Mouse (Mus musculus): ENCODE data around the gene Armc12. TPM values are rescaled to one million over a fixed set of nuclear protein-coding genes. Genes with fewer than 3 reads are reported as not detected.

Gene Armc12
- polyA plus RNA-seq, 1 experiment = not detected

DNA sequence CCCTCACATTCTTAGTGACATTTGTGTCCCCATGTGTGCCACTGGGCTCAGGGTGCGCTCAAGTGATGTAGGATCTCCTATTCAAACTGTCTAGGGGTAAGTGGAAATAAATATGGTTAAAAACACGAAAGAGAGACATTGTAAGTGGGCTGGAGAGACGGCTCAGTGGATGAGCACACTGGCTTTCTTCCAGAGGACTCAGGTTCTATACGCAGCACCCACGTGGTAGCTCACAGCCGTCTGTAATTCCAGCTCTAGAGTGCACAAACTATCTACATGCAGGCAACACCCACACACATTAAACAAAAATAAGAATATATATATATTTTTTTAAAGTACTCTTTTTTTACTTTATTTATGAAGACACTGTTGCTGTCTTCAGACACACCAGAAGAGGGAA lies 42.3 kb downstream of the Armc12 start:
- Histone ChIP-seq H3K4me3 (replicated peaks) (no peak overlapping the region), H3K36me3 (replicated peaks; ENCODE audit: low read length) (no peaks in the 10 kb centered on the region), H3K9me3 (no peaks in the 10 kb centered on the region), H3K27me3 (replicated peaks) (peaks cover 38% of the 10 kb centered on the region), H3K4me1 (peaks cover 10% of the 10 kb centered on the region)
- TF ChIP-seq FLI1 (IDR thresholded peaks at IDR 0.05; ENCODE audit: low read length) (no peak), GATA1 (IDR thresholded peaks at IDR 0.05; ENCODE audit: borderline replicate concordance, low read length) (no peak)

DNA sequence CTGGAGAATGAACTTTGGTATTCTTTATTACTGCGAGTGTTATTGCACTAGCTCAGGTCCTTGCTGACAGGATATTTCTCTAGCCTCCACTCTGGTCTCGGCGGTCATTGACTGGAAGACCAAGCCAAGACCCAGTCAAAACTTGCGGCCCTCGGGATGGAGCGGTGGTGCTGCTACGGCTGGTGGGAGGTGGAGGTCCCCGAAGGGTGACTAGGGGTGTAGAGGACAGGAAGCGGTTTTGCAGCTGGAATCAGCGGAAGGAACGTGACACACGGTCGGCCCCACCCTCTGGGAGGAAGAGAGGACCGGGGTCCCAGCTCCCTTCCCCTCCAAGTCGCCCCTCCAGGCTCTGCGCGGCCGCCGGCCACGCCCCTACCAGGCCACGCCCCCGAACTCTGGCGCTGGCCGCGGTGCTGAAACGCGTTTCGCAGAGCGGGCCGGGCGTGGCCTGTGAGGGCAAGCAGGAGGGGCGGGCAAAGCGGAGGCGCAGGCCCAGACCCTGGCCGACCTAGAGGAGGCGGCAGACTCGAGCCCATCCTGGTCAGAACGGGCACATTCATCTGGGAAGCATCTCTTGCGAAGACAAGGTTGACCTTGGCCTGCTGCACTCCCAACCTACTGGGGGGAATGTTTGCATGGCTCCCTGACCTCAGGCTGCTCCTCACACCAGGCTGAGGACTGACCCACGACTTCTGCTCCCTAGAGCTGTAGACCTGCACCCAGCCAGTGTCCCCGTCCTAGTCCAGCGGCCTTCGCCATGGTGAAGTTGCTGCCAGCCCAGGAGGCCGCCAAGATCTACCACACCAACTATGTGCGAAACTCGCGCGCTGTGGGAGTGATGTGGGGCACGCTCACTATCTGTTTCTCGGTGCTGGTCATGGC lies 44.9 kb downstream of the Armc12 start, which contains the start of gene Lhfpl5:
Lhfpl5 (plus strand) TSS at position 398 of the 882 bp plus-strand sequence.
- peaks cover 45% of the 10 kb centered on the region for H3K27me3 ChIP-seq (replicated peaks)
- H3K9me3 ChIP-seq = no peaks in the 10 kb centered on the region
- H3K4me1 ChIP-seq = peaks cover 10% of the 10 kb centered on the region
- H3K36me3 ChIP-seq (replicated peaks; ENCODE audit: low read length) = no peaks in the 10 kb centered on the region
- no peak for TF ChIP-seq FLI1 (IDR thresholded peaks at IDR 0.05; ENCODE audit: low read length)
- no peak for TF ChIP-seq GATA1 (IDR thresholded peaks at IDR 0.05; ENCODE audit: borderline replicate concordance, low read length)
- peak within 1 kb of the TSS; percentile 62 for H3K4me3 ChIP-seq (replicated peaks)

DNA sequence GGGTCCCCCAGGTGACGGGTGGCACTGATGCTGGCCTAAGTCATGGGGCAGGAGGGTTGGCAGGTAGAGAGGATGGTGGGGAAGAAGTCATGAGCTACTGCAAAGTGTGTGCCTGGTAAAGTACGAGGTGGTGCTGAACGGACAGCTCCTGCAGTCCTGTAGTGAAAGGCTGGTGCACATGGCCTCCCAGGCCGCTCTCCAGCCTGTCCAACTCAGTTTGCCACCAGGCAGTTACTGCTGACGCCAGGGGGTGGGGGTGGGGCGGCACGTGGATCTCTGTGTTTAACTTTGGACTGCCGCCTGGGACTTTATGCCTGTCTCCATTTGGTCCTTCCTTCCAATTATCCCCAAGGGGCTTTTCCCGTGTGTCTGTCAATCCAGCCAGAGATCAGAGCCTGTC lies 49.8 kb downstream of the Armc12 start:
- no peaks in the 10 kb centered on the region for H3K36me3 ChIP-seq (replicated peaks; ENCODE audit: low read length)
- peak overlapping the region; percentile 21 for H3K4me3 ChIP-seq (replicated peaks)
- TF ChIP-seq FLI1 (IDR thresholded peaks at IDR 0.05; ENCODE audit: low read length) (no peak), GATA1 (IDR thresholded peaks at IDR 0.05; ENCODE audit: borderline replicate concordance, low read length) (no peak)
- H3K27me3 ChIP-seq (replicated peaks) = peaks cover 30% of the 10 kb centered on the region
- peaks cover 13% of the 10 kb centered on the region for H3K4me1 ChIP-seq
- no peaks in the 10 kb centered on the region for H3K9me3 ChIP-seq

DNA sequence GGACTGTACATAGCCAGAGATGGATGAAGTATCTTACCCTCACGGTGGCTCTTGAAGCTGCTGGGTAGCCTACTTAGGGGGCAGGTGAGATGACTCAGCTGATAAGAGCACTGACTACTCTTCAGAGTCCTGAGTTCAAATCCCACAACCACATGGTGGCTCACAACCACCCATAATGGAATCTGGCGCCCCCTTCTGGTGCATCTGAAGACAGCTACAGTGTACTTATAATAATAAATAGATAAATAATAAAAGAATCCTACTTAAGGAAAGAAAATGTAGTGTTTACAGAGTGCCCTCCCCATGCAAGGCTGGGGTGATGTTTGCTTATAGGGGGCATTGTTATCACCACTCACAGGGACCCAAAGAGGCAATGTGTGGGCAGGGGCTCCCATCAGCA lies 50.5 kb downstream of the Armc12 start:
- H3K27me3 ChIP-seq (replicated peaks) = peaks cover 23% of the 10 kb centered on the region
- TF ChIP-seq GATA1 (IDR thresholded peaks at IDR 0.05; ENCODE audit: borderline replicate concordance, low read length) = no peak
- TF ChIP-seq FLI1 (IDR thresholded peaks at IDR 0.05; ENCODE audit: low read length) = no peak
- H3K9me3 ChIP-seq = no peaks in the 10 kb centered on the region
- no peaks in the 10 kb centered on the region for H3K36me3 ChIP-seq (replicated peaks; ENCODE audit: low read length)
- no peak overlapping the region for H3K4me3 ChIP-seq (replicated peaks)
- peaks cover 7% of the 10 kb centered on the region for H3K4me1 ChIP-seq

DNA sequence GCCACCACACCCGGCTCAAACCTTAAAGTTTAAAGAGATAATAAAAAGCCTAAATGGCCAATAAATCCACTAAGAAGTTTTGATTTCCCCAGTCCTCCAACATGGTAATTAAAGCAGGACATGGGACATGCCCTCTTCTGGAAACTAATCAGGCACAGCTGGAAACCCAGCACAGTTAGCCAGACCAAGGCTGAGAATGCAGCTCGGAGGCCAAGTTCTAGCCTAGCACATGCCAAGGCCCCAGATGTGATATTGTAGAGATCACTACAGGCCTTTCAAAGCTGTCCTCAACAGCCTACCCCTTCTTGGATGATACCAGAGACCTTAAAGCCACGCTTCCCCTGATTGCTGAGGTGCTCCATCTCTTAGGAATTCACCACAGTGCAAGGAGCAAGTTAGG lies 55.9 kb downstream of the Armc12 start:
- TF ChIP-seq GATA1 (IDR thresholded peaks at IDR 0.05; ENCODE audit: borderline replicate concordance, low read length) (no peak), FLI1 (IDR thresholded peaks at IDR 0.05; ENCODE audit: low read length) (no peak)
- Histone ChIP-seq H3K9me3 (no peaks in the 10 kb centered on the region), H3K4me1 (peaks cover 13% of the 10 kb centered on the region), H3K4me3 (replicated peaks) (no peak overlapping the region), H3K36me3 (replicated peaks; ENCODE audit: low read length) (peaks cover 44% of the 10 kb centered on the region), H3K27me3 (replicated peaks) (peaks cover 2% of the 10 kb centered on the region)

DNA sequence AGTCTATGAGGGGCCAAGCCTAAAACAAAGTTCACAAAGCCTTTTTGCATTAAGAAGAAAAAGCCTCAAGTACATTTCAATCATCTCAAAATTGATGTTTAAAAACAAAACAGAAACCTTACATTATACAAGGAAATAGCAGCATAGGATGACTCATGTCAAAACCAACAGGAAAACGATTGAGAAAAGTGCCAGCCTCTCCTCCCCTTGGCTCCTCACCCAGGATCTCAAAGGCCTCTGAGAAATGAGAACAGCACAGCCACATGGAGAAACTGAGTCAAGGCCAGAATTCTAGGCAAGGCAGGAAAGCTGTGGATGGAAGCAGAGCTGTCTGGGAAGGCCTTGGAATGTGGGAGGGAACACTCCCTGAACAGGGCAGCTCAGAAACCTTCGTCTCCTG lies 58.0 kb downstream of the Armc12 start:
- H3K36me3 ChIP-seq (replicated peaks; ENCODE audit: low read length) = peaks cover 65% of the 10 kb centered on the region
- peaks cover under 1% of the 10 kb centered on the region for H3K27me3 ChIP-seq (replicated peaks)
- no peak overlapping the region for H3K4me3 ChIP-seq (replicated peaks)
- H3K9me3 ChIP-seq = no peaks in the 10 kb centered on the region
- H3K4me1 ChIP-seq = peaks cover 22% of the 10 kb centered on the region
- TF ChIP-seq GATA1 (IDR thresholded peaks at IDR 0.05; ENCODE audit: borderline replicate concordance, low read length) (no peak), FLI1 (IDR thresholded peaks at IDR 0.05; ENCODE audit: low read length) (no peak)

Other genes starting within 250 kb of the Armc12 start
- gene Fance, start 217.3 kb upstream of the Armc12 start, polyA plus RNA-seq (2012; ENCODE audit: insufficient read depth, low replicate concordance) = 33.1 and 40.3 TPM in 2 replicates
- gene Rpl10a, start 202.3 kb upstream of the Armc12 start, polyA plus RNA-seq (2012; ENCODE audit: insufficient read depth, low replicate concordance) = 4,291 and 7,093 TPM in 2 replicates
- gene Tead3, start 180.0 kb upstream of the Armc12 start, polyA plus RNA-seq (2012; ENCODE audit: insufficient read depth, low replicate concordance) = 0.26 TPM in 1 of 2 replicates, not detected in the other
- gene Tulp1, start 165.6 kb upstream of the Armc12 start, polyA plus RNA-seq (2012; ENCODE audit: insufficient read depth, low replicate concordance) = 2.7 TPM in 1 of 2 replicates, not detected in the other
- gene Fkbp5, start 13.3 kb upstream of the Armc12 start, polyA plus RNA-seq (2012; ENCODE audit: insufficient read depth, low replicate concordance) = 8.7 and 25.1 TPM in 2 replicates
- gene Clpsl2, start 18.6 kb downstream of the Armc12 start, polyA plus RNA-seq (2012; ENCODE audit: insufficient read depth, low replicate concordance) = not detected in 2 replicates
- gene Clps, start 30.0 kb downstream of the Armc12 start, polyA plus RNA-seq (2012; ENCODE audit: insufficient read depth, low replicate concordance) = not detected in 2 replicates
- gene Lhfpl5, start 44.8 kb downstream of the Armc12 start, polyA plus RNA-seq (2012; ENCODE audit: insufficient read depth, low replicate concordance) = not detected in 2 replicates
- 5.0 and 32.1 TPM in 2 replicates for gene Srpk1, start 91.9 kb downstream of the Armc12 start, polyA plus RNA-seq (2012; ENCODE audit: insufficient read depth, low replicate concordance)
- 1.2 and 1.4 TPM in 2 replicates for gene Slc26a8, start 159.4 kb downstream of the Armc12 start, polyA plus RNA-seq (2012; ENCODE audit: insufficient read depth, low replicate concordance)
- 23.4 and 34.8 TPM in 2 replicates for gene Mapk14, start 160.5 kb downstream of the Armc12 start, polyA plus RNA-seq (2012; ENCODE audit: insufficient read depth, low replicate concordance)
- not detected in 2 replicates for gene AC170998.1, start 195.3 kb downstream of the Armc12 start, polyA plus RNA-seq (2012; ENCODE audit: insufficient read depth, low replicate concordance)
- 0.50 TPM in 1 of 2 replicates, not detected in the other for gene Mapk13, start 238.5 kb downstream of the Armc12 start, polyA plus RNA-seq (2012; ENCODE audit: insufficient read depth, low replicate concordance)